Mouse (Mus musculus) erythroid progenitor cell, adult 5-6 weeks (primary cell): ENCODE measurements around the gene P2ry2. TPM values are rescaled to one million over a fixed set of nuclear protein-coding genes. Genes with fewer than 3 reads are reported as not detected.

Source experiments
- ATAC-seq: replicated peaks from 2 replicates; pipeline ENCODE4 v1.8.0; 2016; ENCODE audit warnings: moderate number of reproducible peaks, mild to moderate bottlenecking, moderate TSS enrichment, inconsistent platforms; ENCODE audit not compliant: poor library complexity, low FRiP score, severe bottlenecking
- total RNA-seq, 2 experiments: library from RNA; stranded (forward) in 1 of 2; stranded (reverse) in 1 of 2; fragments of 150-400 nt in 1 of 2; fragments of 186-747, 209-891 nt in 1 of 2; gene quantifications; 2 replicates each; pipeline versions ENCODE4 v1.2.3 to v1.2.4; 2015 to 2017; ENCODE audit warnings: low replicate concordance in 2 of 2

P2ry2 gene
- total RNA-seq, 2 experiments from 2014 or later = 1.7 to 2.6 TPM

GRCm38 (mm10) chr7:100991972-100992371, 20.7 kb downstream of the P2ry2 start:
- no peak for ATAC-seq

DNA sequence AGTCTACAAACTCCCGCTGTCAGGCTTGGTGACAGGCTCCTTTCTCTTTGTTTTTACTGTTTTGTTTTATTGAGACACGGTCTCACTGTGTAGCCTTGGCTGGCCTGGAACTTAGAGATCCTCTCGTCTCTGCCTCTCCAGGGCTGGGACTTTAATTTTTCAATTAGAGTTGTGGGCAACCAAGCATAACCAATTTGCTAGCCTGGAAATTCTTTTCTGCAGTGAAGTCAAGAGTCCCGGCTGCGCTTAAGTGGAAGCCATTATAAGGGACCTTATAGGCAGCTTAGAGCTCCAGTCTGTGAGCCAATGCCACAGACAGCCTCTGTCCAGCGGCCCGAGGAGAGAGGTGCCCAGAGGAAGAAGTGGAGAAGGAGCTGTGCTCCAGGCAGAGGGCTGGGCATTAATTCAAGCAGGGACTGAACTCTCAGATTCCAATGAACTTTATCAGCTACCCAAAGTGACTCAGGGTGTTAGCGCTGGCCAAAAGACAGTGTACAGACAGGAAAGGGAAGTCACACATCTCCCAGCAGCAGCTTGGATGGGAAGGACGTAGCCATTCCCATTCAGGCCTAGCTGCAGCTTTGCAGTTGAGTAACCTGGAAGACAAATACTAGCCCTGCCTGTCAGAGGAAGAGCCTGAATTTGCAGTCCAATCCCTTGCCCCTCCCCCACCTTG, 21.9 kb downstream of the P2ry2 start:
- no peak for ATAC-seq

DNA sequence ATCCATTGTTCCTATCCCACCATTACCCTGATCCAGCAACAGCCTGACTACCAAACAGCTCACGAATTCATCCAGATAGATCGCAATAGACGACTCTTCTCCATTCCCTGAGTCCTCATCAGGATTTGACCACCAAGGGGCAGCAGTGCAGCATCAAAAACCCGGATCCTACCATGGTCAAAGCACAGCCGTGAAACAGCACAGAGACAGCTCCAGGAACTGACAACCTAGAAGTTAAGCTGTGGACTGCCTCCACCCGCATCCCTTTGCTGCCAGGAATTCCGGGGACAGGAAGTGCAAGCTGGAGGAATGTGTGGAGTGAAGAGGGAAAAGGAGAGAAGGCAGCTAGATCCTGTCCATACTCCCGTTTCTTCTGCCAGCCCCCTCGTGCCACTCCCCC, 24.6 kb downstream of the P2ry2 start:
- ATAC-seq = no peak

- no peak for ATAC-seq
Measured at GRCm38 (mm10) chr7:100984452-100985395, 27.9 kb downstream of the P2ry2 start.

DNA sequence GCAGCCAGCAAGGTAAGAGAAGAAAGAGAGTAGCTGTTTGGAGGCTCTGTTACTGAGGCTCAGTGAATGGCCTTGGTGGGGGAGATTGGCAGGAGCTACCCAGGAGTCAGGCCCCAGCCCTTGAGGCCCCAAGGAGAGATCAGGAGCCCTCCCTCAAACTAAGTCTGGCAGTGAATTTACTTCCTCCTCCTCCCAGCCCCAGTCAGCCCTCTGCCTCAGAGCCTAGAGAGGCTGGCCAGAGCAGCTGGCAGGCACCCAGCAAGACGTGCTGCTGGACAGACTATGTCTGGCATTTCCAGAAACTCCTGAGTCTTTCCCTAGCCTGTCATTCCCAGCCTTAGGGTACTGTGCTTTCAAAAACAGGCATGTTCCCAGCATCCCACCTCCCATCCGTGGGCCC, 33.5 kb downstream of the P2ry2 start:
- peak; percentile 20; the same call in 1 of the 2 replicates for ATAC-seq

GRCm38 (mm10) chr7:100978171-100978570, 34.5 kb downstream of the P2ry2 start:
- ATAC-seq = no peak

GRCm38 (mm10) chr7:100974135-100974903, 38.3 kb downstream of the P2ry2 start, which contains the start of gene P2ry6:
Gene P2ry6 (minus strand): TSS chr7:100974649.
- ATAC-seq = no peak

- ATAC-seq = no peak
Measured at GRCm38 (mm10) chr7:100972875-100973274, 39.8 kb downstream of the P2ry2 start.

GRCm38 (mm10) chr7:100968874-100969659, 43.6 kb downstream of the P2ry2 start:
- ATAC-seq = no peak

DNA sequence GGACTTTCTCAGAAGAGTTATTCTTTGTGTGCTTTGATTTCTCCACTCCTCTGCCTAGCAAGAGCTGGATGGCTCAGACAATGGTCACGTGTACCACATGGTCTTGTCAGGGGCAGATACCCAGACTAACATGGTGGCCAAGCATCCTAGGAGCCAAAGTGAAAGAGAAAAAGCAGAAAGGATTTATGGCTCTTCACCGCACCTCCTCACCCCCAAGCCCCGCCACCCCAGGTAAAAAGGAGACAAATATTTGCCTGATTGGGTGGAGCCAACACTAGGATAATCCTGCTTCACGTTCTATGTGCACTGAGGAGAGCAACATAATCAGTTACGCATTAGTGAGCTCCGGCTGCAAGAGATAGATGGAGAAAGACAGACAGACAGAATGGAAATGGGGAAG, 44.3 kb downstream of the P2ry2 start:
- ATAC-seq = no peak

DNA sequence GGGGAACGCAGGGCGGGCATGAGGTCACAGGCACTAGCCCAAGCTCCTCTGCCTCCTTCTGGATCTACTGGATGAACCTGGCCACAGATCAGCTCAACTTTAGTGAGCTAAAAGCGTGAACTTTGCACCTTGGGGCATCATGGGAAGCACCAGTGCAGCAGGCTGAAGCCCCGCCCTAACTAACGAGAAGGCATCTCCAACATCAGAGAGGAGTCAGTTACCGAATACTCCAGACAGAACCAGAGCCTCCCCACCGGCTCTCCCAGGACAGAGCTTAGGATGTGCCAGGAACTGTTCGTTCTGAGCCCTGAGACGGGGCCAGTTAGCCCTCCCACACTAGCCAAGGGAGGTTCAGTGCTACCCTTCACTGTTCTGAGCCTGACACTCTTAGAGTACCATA, 44.8 kb downstream of the P2ry2 start:
- ATAC-seq = no peak

DNA sequence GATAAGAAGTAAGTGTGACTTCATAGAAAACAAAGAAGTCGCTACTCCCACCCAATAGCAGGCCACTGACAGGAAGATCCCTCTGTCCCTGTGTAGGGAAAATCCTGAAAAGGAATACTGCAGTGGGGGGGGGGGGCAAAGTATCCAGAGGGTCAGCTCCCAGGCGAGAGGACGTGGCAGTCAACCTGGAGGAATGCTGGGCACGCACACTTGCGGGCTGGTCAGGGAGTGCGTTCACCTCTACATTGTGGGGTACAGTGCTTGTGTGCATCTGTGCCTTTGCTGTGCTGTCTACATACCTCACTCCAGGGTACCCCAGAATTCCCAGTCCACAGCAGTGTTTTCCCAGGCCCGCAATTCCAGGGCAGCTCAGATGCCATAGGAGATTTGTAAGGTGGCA, 46.7 kb downstream of the P2ry2 start:
- no peak for ATAC-seq

DNA sequence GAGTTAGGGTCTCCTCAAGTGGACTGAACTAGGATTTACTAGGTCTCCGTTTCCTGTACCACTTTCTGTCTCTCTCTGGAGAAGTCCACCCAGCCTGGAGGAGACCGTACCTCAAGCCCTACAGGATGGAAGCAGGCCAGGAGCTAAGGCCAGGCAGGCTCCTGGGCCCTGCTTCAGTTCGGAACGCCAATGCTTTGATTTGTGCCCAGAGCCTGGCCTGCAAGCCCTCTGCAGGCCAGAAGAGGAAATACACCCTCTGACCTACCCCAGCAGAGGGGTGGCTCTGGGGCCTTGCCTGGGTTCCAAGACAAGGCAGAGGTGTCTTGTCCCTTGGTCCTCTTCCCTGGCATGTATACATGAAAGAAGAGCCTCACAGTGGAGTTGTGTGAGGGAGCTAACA, 47.6 kb downstream of the P2ry2 start:
- ATAC-seq = peak; percentile 54; the same call in 1 of the 2 replicates

DNA sequence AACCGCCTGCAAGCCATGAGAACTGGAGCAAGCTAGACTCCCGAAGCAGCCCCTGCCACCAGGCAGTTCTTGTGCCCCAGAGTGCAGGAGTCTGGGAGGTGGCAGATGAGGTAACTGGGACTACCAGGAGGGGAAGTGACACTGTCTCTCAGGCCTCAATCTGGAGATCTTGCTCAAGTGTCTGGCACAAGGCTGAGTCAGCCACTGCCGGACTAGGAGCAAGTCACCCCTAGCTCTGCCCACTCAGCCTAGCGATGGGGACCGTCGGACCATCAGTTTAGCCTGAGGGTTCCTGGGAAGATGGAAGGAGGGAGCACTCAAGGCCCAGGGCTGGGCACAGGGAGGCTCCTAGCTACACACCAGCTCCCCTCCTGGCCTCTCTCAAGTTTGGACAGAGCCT, 48.4 kb downstream of the P2ry2 start:
- ATAC-seq = no peak

DNA sequence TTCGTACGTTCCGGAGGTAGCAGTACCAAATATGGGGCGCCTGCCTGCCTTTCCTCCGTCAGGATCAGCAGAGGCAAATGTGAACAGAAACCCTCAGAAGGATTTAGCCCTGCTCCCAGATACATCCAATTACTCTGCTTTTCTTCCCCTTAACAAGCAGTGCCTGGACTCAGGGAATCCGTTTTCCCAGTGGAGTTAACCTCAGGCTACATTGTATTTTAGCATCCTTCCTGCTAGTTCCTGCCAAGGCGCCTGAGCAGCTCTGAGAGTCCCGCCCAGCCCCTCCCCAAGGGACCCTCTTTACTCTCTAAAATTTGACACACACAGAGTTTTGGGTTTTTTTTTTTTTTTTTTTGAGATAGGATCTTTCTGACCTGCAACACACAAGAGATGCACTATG, 49.3 kb downstream of the P2ry2 start:
- ATAC-seq = no peak

- no peak for ATAC-seq
Measured at GRCm38 (mm10) chr7:100961146-100961545, 51.5 kb downstream of the P2ry2 start.

- no peak for ATAC-seq
Measured at GRCm38 (mm10) chr7:100960462-100960861, 52.2 kb downstream of the P2ry2 start.

DNA sequence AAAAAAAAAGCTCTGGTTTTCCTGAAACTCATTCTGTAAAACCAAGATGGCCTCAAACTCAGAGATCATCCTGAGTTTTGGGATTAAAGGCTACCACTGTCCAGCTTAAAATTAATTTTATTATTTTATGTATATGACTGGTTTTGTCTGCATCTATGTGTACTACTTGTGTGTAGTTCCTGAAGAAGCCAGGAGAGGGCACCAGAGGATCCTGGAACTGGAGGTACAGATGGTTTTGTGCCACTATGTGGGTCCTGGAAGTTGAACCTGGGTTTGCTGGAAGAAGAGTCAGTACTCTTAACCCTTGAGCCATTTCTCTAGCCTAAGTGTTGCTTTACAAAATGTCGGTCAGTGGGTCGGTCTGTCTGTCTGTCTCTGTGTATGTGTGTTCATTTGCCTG, 54.2 kb downstream of the P2ry2 start:
- no peak for ATAC-seq

DNA sequence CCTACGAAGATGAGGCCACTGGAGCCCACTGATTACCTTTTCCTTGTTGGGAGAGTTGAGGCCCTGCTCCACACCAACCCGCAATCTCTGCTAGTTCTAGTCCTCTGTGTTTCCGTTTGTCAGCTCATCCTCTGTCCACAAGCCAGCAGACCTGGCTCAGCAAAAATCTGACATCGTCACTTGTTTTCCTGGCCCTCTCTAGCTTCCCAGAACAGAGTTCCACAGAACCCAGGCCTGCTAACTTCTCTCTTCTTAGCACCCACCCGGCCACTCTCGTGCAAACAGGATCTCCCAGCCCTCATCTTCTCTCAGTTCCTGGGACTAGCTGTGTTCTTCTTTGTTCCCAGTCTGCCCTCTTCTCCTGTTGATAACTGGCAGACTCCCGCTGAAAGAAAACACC, 60.0 kb downstream of the P2ry2 start:
- ATAC-seq = no peak

- ATAC-seq = no peak
Measured at GRCm38 (mm10) chr7:100951903-100952302, 60.8 kb downstream of the P2ry2 start.
